Mouse (Mus musculus) G1E (cell line): ENCODE data around the gene Tln1. TPM values are rescaled to one million over a fixed set of nuclear protein-coding genes. Genes with fewer than 3 reads are reported as not detected.

Source experiments
- ATAC-seq: 2 replicates; pipeline ENCODE4 v1.8.0; 2016; ENCODE audit warnings: mild to moderate bottlenecking; ENCODE audit not compliant: insufficient number of reproducible peaks, poor library complexity, low FRiP score, severe bottlenecking; ENCODE audit errors: extremely low read depth
- DNase-seq: peaks from one replicate; pipeline ENCODE4 v3.0.0; 2012; ENCODE audit warnings: low spot score
- H3K27me3 ChIP-seq: 2 replicates; pipeline ENCODE4 v1.6.1; 2012; ENCODE audit warnings: mild to moderate bottlenecking, low read length, inconsistent platforms; ENCODE audit not compliant: insufficient read depth
- H3K36me3 ChIP-seq: replicated peaks from 2 replicates; pipeline ENCODE3; 2012; ENCODE audit warnings: mild to moderate bottlenecking, inconsistent platforms
- H3K4me1 ChIP-seq: 2 replicates; pipeline ENCODE4 v1.6.1; 2012; ENCODE audit warnings: low read depth, low read length, inconsistent platforms, mixed read lengths; ENCODE audit not compliant: insufficient read depth
- H3K4me3 ChIP-seq: 2 replicates; pipeline ENCODE4 v1.5.1; 2012; ENCODE audit warnings: low read depth, mild to moderate bottlenecking, inconsistent platforms, low read length, moderate library complexity, mixed read lengths
- H3K9me3 ChIP-seq: replicated peaks from 2 replicates; pipeline ENCODE4 v1.6.1; 2012; ENCODE audit warnings: inconsistent platforms
- CTCF ChIP-seq: IDR thresholded peaks from 2 replicates; pipeline ENCODE4 v1.5.1; 2012; ENCODE audit warnings: low read depth, low read length, inconsistent platforms, mixed read lengths
- GATA1 ChIP-seq: IDR thresholded peaks from 2 replicates; pipeline ENCODE4 v1.6.1; 2012; ENCODE audit warnings: borderline replicate concordance, low read length, inconsistent platforms, mixed read lengths
- GATA2 ChIP-seq: IDR thresholded peaks from 2 replicates; pipeline ENCODE4 v1.6.1; 2012; ENCODE audit warnings: low read depth, low read length, inconsistent platforms, borderline replicate concordance
- POLR2AphosphoS5 ChIP-seq: IDR thresholded peaks from 2 replicates; pipeline ENCODE4 v1.6.1; 2012; ENCODE audit warnings: low read depth, low read length, inconsistent platforms; ENCODE audit not compliant: insufficient replicate concordance
- TAL1 ChIP-seq: conservative IDR thresholded peaks from 2 replicates; pipeline ENCODE4 v1.6.1; 2012; ENCODE audit warnings: low read depth, low read length, inconsistent platforms, mixed read lengths
- polyA plus RNA-seq: library from polyadenylated mRNA; stranded (reverse); fragments of >175 nt; gene quantifications from 2 replicates; pipeline ENCODE4 v1.2.3, GENCODE M21; 2012
- total RNA-seq, 2 experiments: library from RNA; stranded (forward) in 1 of 2; stranded (reverse) in 1 of 2; fragments of 200-1000 nt in 1 of 2; fragments of >200 nt in 1 of 2; fragmentation: Nextera tagmentation in 1 of 2; gene quantifications; 2 replicates each; pipeline ENCODE4 v1.2.3; 2014 to 2017

Gene Tln1
- total and polyA plus RNA-seq, 3 experiments, result 163 to 262 (median 167) TPM

GRCm38 (mm10) chr4:43503041-43503440 is 59.5 kb downstream of the Tln1 start:
- peaks cover 6% of the 10 kb centered on the region for H3K36me3 ChIP-seq
- no peak overlapping the region for H3K4me3 ChIP-seq
- peaks cover 31% of the 10 kb centered on the region for H3K27me3 ChIP-seq
- ATAC-seq (no peak), DNase-seq (no peak)
- peaks cover 36% of the 10 kb centered on the region for H3K4me1 ChIP-seq
- no peaks in the 10 kb centered on the region for H3K9me3 ChIP-seq
- TF ChIP-seq GATA2, result no peak
- no peak for TF ChIP-seq POLR2AphosphoS5
- no peak for TF ChIP-seq TAL1
- TF ChIP-seq CTCF, result no peak
- no peak for TF ChIP-seq GATA1

GRCm38 (mm10) chr4:43499407-43500333 is 62.8 kb downstream of the Tln1 start, which contains the start of gene Arhgef39:
TSS of gene Arhgef39 (minus strand) at chr4:43499695.
- DNase-seq (peak; percentile 75), ATAC-seq (peak; percentile 22; the same call in 1 of the 2 replicates)
- Histone ChIP-seq H3K27me3 (peaks cover 11% of the 10 kb centered on the region), H3K4me1 (peaks cover 67% of the 10 kb centered on the region), H3K4me3 (peak within 1 kb of the TSS; percentile 88), H3K36me3 (peaks cover 39% of the 10 kb centered on the region), H3K9me3 (no peaks in the 10 kb centered on the region)
- TF ChIP-seq GATA2, result no peak
- no peak for TF ChIP-seq GATA1
- TF ChIP-seq CTCF, result no peak
- no peak for TF ChIP-seq TAL1
- no peak for TF ChIP-seq POLR2AphosphoS5

- peak; percentile 71 for DNase-seq
- Histone ChIP-seq H3K9me3 (no peaks in the 10 kb centered on the region), H3K4me1 (peaks cover 68% of the 10 kb centered on the region), H3K36me3 (peaks cover 40% of the 10 kb centered on the region), H3K27me3 (peaks cover 11% of the 10 kb centered on the region), H3K4me3 (peak overlapping the region; percentile 88)
- TF ChIP-seq CTCF, result peak; percentile 11; the same call in 1 of the 2 replicates
- no peak for TF ChIP-seq GATA2
- ATAC-seq, result peak; percentile 34; the same call in 1 of the 2 replicates
These were observed 63.5 kb downstream of the Tln1 start for GRCm38 (mm10) chr4:43498983-43499382.

- H3K4me3 ChIP-seq, result peak overlapping the region; percentile 88; the same call in 1 of the 2 replicates
- H3K27me3 ChIP-seq, result peaks cover 3% of the 10 kb centered on the region
- peaks cover 40% of the 10 kb centered on the region for H3K36me3 ChIP-seq
- no peak for ATAC-seq
- no peak for TF ChIP-seq CTCF
- TF ChIP-seq GATA1, result no peak
- TF ChIP-seq TAL1, result no peak
- TF ChIP-seq GATA2, result no peak
- no peak for TF ChIP-seq POLR2AphosphoS5
- DNase-seq, result no peak
- H3K9me3 ChIP-seq, result no peaks in the 10 kb centered on the region
- peaks cover 69% of the 10 kb centered on the region for H3K4me1 ChIP-seq
These were observed 64.5 kb downstream of the Tln1 start for GRCm38 (mm10) chr4:43497946-43498345.

- DNase-seq, result no peak
- Histone ChIP-seq H3K36me3 (peaks cover 40% of the 10 kb centered on the region), H3K9me3 (no peaks in the 10 kb centered on the region), H3K4me3 (no peak overlapping the region; the same call in 1 of the 2 replicates), H3K4me1 (peaks cover 69% of the 10 kb centered on the region), H3K27me3 (peaks cover 3% of the 10 kb centered on the region)
- no peak for ATAC-seq
- TF ChIP-seq GATA2, result no peak
- TF ChIP-seq GATA1, result no peak
- no peak for TF ChIP-seq TAL1
- TF ChIP-seq CTCF, result no peak
- TF ChIP-seq POLR2AphosphoS5, result no peak
These were observed 65.1 kb downstream of the Tln1 start for GRCm38 (mm10) chr4:43497405-43497804.

- no peak for TF ChIP-seq CTCF
- no peak for TF ChIP-seq GATA1
- no peak for TF ChIP-seq TAL1
- TF ChIP-seq POLR2AphosphoS5, result no peak
- TF ChIP-seq GATA2, result no peak
- no peaks in the 10 kb centered on the region; the same call in 1 of the 2 replicates for H3K27me3 ChIP-seq
- H3K4me1 ChIP-seq, result peaks cover 67% of the 10 kb centered on the region
- peaks cover 40% of the 10 kb centered on the region for H3K36me3 ChIP-seq
- ATAC-seq, result no peak
- DNase-seq, result no peak
- no peak overlapping the region for H3K4me3 ChIP-seq
- H3K9me3 ChIP-seq, result no peaks in the 10 kb centered on the region
These were observed 65.9 kb downstream of the Tln1 start for GRCm38 (mm10) chr4:43496587-43496986.
